Mouse (Mus musculus) G1E (cell line): ENCODE measurements around the gene Gm17720.

Experiments
- CTCF ChIP-seq: IDR thresholded peaks from 2 replicates; pipeline ENCODE4 v1.5.1; 2012; ENCODE audit warnings: low read depth, low read length, inconsistent platforms, mixed read lengths
- GATA1 ChIP-seq: IDR thresholded peaks from 2 replicates; pipeline ENCODE4 v1.6.1; 2012; ENCODE audit warnings: borderline replicate concordance, low read length, inconsistent platforms, mixed read lengths
- TAL1 ChIP-seq: conservative IDR thresholded peaks from 2 replicates; pipeline ENCODE4 v1.6.1; 2012; ENCODE audit warnings: low read depth, low read length, inconsistent platforms, mixed read lengths

- TF ChIP-seq CTCF (no peak), TAL1 (no peak), GATA1 (no peak)
These were observed 38.4 kb downstream of the Gm17720 start for GRCm38 (mm10) chr8:110064161-110064560.
